Mouse (Mus musculus): ENCODE results near the gene Abcb8. TPM values are rescaled to one million over a fixed set of nuclear protein-coding genes. Genes with fewer than 3 reads are reported as not detected.
"Not testable (repeated sequence)": the region's sequence is repeated elsewhere in the genome, so short reads cannot be mapped to it uniquely, and the experiment has no call there.

Abcb8 gene
- polyA plus RNA-seq, 1 experiment from 2014 or later: 55.0 TPM

DNA sequence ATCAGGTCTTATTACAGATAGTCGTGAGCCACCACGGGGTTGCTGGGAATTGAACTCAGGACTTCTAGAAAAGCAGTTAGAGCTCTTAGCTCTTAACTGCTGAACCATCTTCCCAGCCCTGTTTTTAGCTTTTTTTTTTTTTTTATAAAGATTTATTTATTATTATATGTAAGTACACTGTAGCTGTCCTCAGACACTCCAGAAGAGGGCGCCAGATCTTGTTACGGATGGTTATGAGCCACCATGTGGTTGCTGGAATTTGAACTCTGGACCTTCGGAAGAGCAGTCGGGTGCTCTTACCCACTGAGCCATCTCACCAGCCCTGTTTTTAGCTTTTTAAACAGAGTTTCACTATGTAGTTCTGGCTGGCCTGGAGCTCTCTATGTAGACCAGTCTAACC, 2.8 kb downstream of the Abcb8 start:
- not testable (repeated sequence) for H3K9me3 ChIP-seq (ENCODE audit: control insufficient read depth, low read length); H3K27me3 ChIP-seq (ENCODE audit: control insufficient read depth, insufficient read depth, low read length); H3K27ac ChIP-seq (ENCODE audit: low read depth, low read length); ATAC-seq (ENCODE audit: low FRiP score, low TSS enrichment); H3K4me1 ChIP-seq (ENCODE audit: control insufficient read depth, insufficient read depth, low read length); H3K9ac ChIP-seq (ENCODE audit: low read depth, low read length); H3K4me2 ChIP-seq (replicated peaks; ENCODE audit: low read depth, low read length); H3K4me3 ChIP-seq (ENCODE audit: low read length)
- WGBS: 86% methylated on average over 6 of the region's 6 CpGs
- H3K36me3 ChIP-seq (ENCODE audit: control insufficient read depth, insufficient read depth, low read length): peaks cover 11% of the 10 kb centered on the region; the same call in 1 of the 2 replicates

DNA sequence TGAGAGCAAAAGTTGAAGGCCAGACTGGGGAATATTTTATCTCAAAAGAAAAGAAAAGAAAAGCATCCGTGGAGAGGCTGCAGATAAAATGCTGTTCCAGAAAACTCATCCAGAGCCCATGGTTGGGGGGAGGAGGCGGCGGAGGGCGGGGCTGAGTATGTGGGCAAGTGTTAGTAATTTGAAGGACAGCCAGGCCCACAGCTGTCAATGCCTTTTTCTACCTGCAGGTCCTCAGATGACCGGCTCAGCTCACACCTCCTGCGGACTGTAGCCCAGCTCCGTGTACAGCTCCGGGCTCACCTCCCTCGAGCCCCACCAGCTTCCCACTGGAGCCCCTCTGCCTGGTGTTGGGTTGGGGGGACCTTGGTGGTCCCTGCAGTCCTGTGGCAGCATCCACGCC, 6.2 kb downstream of the Abcb8 start:
- no peaks in the 10 kb centered on the region for H3K9me3 ChIP-seq (ENCODE audit: control insufficient read depth, low read length)
- H3K9ac ChIP-seq (ENCODE audit: low read depth, low read length): no peak overlapping the region
- H3K4me1 ChIP-seq (ENCODE audit: control insufficient read depth, insufficient read depth, low read length): peaks cover 4% of the 10 kb centered on the region; the same call in 1 of the 2 replicates
- H3K4me3 ChIP-seq (ENCODE audit: low read length): no peak overlapping the region
- H3K27me3 ChIP-seq (ENCODE audit: control insufficient read depth, insufficient read depth, low read length): no peaks in the 10 kb centered on the region
- H3K27ac ChIP-seq (ENCODE audit: low read depth, low read length): no peak overlapping the region
- WGBS: 89% methylated on average over 10 of the region's 10 CpGs
- no peak for ATAC-seq (ENCODE audit: low FRiP score, low TSS enrichment)
- no peak overlapping the region for H3K4me2 ChIP-seq (replicated peaks; ENCODE audit: low read depth, low read length)
- H3K36me3 ChIP-seq (ENCODE audit: control insufficient read depth, insufficient read depth, low read length): peaks cover 33% of the 10 kb centered on the region; the same call in 1 of the 2 replicates

GRCm38 (mm10) chr5:24400362-24400761, 6.9 kb downstream of the Abcb8 start:
- peaks cover 33% of the 10 kb centered on the region; the same call in 1 of the 2 replicates for H3K36me3 ChIP-seq (ENCODE audit: control insufficient read depth, insufficient read depth, low read length)
- no peaks in the 10 kb centered on the region for H3K4me1 ChIP-seq (ENCODE audit: control insufficient read depth, insufficient read depth, low read length)
- H3K4me3 ChIP-seq (ENCODE audit: low read length): no peak overlapping the region
- no peak overlapping the region for H3K27ac ChIP-seq (ENCODE audit: low read depth, low read length)
- ATAC-seq (ENCODE audit: low FRiP score, low TSS enrichment): no peak
- H3K4me2 ChIP-seq (replicated peaks; ENCODE audit: low read depth, low read length): no peak overlapping the region
- WGBS: 93% methylated on average over 11 of the region's 11 CpGs
- H3K9ac ChIP-seq (ENCODE audit: low read depth, low read length): no peak overlapping the region
- H3K9me3 ChIP-seq (ENCODE audit: control insufficient read depth, low read length): no peaks in the 10 kb centered on the region
- no peaks in the 10 kb centered on the region for H3K27me3 ChIP-seq (ENCODE audit: control insufficient read depth, insufficient read depth, low read length)

GRCm38 (mm10) chr5:24400911-24401605, 7.6 kb downstream of the Abcb8 start:
- Histone ChIP-seq H3K9me3 (ENCODE audit: control insufficient read depth, low read length) (no peaks in the 10 kb centered on the region), H3K27me3 (ENCODE audit: control insufficient read depth, insufficient read depth, low read length) (no peaks in the 10 kb centered on the region), H3K4me2 (replicated peaks; ENCODE audit: low read depth, low read length) (no peak overlapping the region), H3K4me1 (ENCODE audit: control insufficient read depth, insufficient read depth, low read length) (no peaks in the 10 kb centered on the region), H3K27ac (ENCODE audit: low read depth, low read length) (no peak overlapping the region), H3K9ac (ENCODE audit: low read depth, low read length) (no peak overlapping the region), H3K36me3 (ENCODE audit: control insufficient read depth, insufficient read depth, low read length) (peaks cover 33% of the 10 kb centered on the region; the same call in 1 of the 2 replicates), H3K4me3 (ENCODE audit: low read length) (no peak overlapping the region)
- 87% methylated on average over 5 of the region's 5 CpGs for WGBS
- ATAC-seq (ENCODE audit: low FRiP score, low TSS enrichment): no peak

GRCm38 (mm10) chr5:24401969-24402368, 8.5 kb downstream of the Abcb8 start:
- Histone ChIP-seq H3K27ac (ENCODE audit: low read depth, low read length) (no peak overlapping the region), H3K9ac (ENCODE audit: low read depth, low read length) (no peak overlapping the region), H3K9me3 (ENCODE audit: control insufficient read depth, low read length) (no peaks in the 10 kb centered on the region), H3K36me3 (ENCODE audit: control insufficient read depth, insufficient read depth, low read length) (peaks cover 41% of the 10 kb centered on the region; the same call in 1 of the 2 replicates), H3K27me3 (ENCODE audit: control insufficient read depth, insufficient read depth, low read length) (no peaks in the 10 kb centered on the region), H3K4me1 (ENCODE audit: control insufficient read depth, insufficient read depth, low read length) (no peaks in the 10 kb centered on the region), H3K4me3 (ENCODE audit: low read length) (no peak overlapping the region), H3K4me2 (replicated peaks; ENCODE audit: low read depth, low read length) (no peak overlapping the region)
- 86% methylated on average over 9 of the region's 9 CpGs for WGBS
- ATAC-seq (ENCODE audit: low FRiP score, low TSS enrichment): no peak

DNA sequence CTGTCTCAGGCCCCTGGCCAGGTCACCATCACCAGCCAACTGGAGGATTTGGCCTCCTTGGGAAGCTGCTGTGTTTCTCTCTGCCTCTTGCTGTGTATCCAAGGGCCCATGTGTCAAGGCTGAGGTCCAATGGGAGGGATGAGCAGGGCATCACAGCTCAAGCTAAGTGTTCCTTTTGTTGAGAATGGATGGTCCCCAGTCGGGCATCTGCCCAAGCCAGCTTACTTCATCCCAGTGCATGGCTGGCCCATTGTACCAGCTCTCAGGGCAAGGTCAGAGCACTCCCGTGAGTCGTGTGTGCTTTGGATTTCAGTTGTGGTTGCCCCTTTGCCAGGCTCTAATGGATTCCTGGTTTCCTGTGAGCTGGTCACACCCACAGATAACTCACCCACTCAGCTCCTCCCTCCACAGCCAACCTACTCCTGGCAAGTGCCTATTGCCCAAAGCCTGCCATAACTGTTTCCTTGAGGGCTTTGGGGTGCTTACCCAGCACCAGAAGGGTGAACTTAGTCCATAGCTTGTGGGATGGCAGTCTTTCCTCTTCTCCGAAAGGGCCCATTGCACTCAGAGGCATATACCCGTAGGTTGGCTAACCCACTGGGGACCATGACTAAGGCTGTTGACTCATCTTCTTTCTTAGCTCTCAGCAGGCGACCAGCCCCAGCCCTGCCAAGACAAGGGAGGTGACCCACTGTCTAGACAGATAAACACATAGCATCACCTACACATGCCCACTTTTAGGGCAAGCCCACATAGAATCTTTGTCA, 11.3 kb downstream of the Abcb8 start:
- Histone ChIP-seq H3K27me3 (ENCODE audit: control insufficient read depth, insufficient read depth, low read length) (no peaks in the 10 kb centered on the region), H3K36me3 (ENCODE audit: control insufficient read depth, insufficient read depth, low read length) (peaks cover 57% of the 10 kb centered on the region), H3K9ac (ENCODE audit: low read depth, low read length) (no peak overlapping the region), H3K27ac (ENCODE audit: low read depth, low read length) (no peak overlapping the region), H3K4me1 (ENCODE audit: control insufficient read depth, insufficient read depth, low read length) (no peaks in the 10 kb centered on the region), H3K4me2 (replicated peaks; ENCODE audit: low read depth, low read length) (no peak overlapping the region), H3K9me3 (ENCODE audit: control insufficient read depth, low read length) (no peaks in the 10 kb centered on the region), H3K4me3 (ENCODE audit: low read length) (no peak overlapping the region)
- ATAC-seq (ENCODE audit: low FRiP score, low TSS enrichment): no peak
- 76% methylated on average over 6 of the region's 6 CpGs for WGBS

GRCm38 (mm10) chr5:24405389-24405876, 12.0 kb downstream of the Abcb8 start:
- Histone ChIP-seq H3K9ac (ENCODE audit: low read depth, low read length) (no peak overlapping the region), H3K36me3 (ENCODE audit: control insufficient read depth, insufficient read depth, low read length) (peaks cover 53% of the 10 kb centered on the region), H3K4me3 (ENCODE audit: low read length) (no peak overlapping the region), H3K27me3 (ENCODE audit: control insufficient read depth, insufficient read depth, low read length) (no peaks in the 10 kb centered on the region), H3K9me3 (ENCODE audit: control insufficient read depth, low read length) (no peaks in the 10 kb centered on the region), H3K4me2 (replicated peaks; ENCODE audit: low read depth, low read length) (no peak overlapping the region), H3K4me1 (ENCODE audit: control insufficient read depth, insufficient read depth, low read length) (no peaks in the 10 kb centered on the region), H3K27ac (ENCODE audit: low read depth, low read length) (no peak overlapping the region)
- no peak for ATAC-seq (ENCODE audit: low FRiP score, low TSS enrichment)
- WGBS: 57% methylated on average over 3 of the region's 3 CpGs

- no peak for ATAC-seq (ENCODE audit: low FRiP score, low TSS enrichment)
- H3K4me3 ChIP-seq (ENCODE audit: low read length): no peak overlapping the region
- no peak overlapping the region for H3K27ac ChIP-seq (ENCODE audit: low read depth, low read length)
- H3K36me3 ChIP-seq (ENCODE audit: control insufficient read depth, insufficient read depth, low read length): peaks cover 28% of the 10 kb centered on the region
- no peaks in the 10 kb centered on the region for H3K27me3 ChIP-seq (ENCODE audit: control insufficient read depth, insufficient read depth, low read length)
- peaks cover 10% of the 10 kb centered on the region for H3K4me1 ChIP-seq (ENCODE audit: control insufficient read depth, insufficient read depth, low read length)
- no peak overlapping the region for H3K4me2 ChIP-seq (replicated peaks; ENCODE audit: low read depth, low read length)
- H3K9ac ChIP-seq (ENCODE audit: low read depth, low read length): no peak overlapping the region
- WGBS: 96% methylated on average over 13 of the region's 13 CpGs
- H3K9me3 ChIP-seq (ENCODE audit: control insufficient read depth, low read length): no peaks in the 10 kb centered on the region
Observed at GRCm38 (mm10) chr5:24408651-24409050, 15.2 kb downstream of the Abcb8 start.

- 88% methylated on average over 2 of the region's 2 CpGs for WGBS
- peaks cover 24% of the 10 kb centered on the region for H3K36me3 ChIP-seq (ENCODE audit: control insufficient read depth, insufficient read depth, low read length)
- H3K9me3 ChIP-seq (ENCODE audit: control insufficient read depth, low read length): no peaks in the 10 kb centered on the region
- H3K27ac ChIP-seq (ENCODE audit: low read depth, low read length): no peak overlapping the region
- H3K9ac ChIP-seq (ENCODE audit: low read depth, low read length): no peak overlapping the region
- H3K27me3 ChIP-seq (ENCODE audit: control insufficient read depth, insufficient read depth, low read length): no peaks in the 10 kb centered on the region
- no peak overlapping the region for H3K4me3 ChIP-seq (ENCODE audit: low read length)
- no peak overlapping the region for H3K4me2 ChIP-seq (replicated peaks; ENCODE audit: low read depth, low read length)
- no peak for ATAC-seq (ENCODE audit: low FRiP score, low TSS enrichment)
- peaks cover 14% of the 10 kb centered on the region for H3K4me1 ChIP-seq (ENCODE audit: control insufficient read depth, insufficient read depth, low read length)
Observed at GRCm38 (mm10) chr5:24409466-24409865, 16.0 kb downstream of the Abcb8 start.

Data from kidney, embryonic 14.5 days (tissue).